Mouse (Mus musculus) cerebellum, adult 8-10 months (tissue): ENCODE data around the gene Cspg5.

Experiments used
- DNase-seq: peaks from one replicate; pipeline ENCODE4 v3.0.0; 2022

Gene Cspg5

GRCm38 (mm10) chr9:110255407-110256019 lies 11.9 kb downstream of the Cspg5 start:
- DNase-seq: no peak

GRCm38 (mm10) chr9:110258646-110259045 lies 15.1 kb downstream of the Cspg5 start:
- DNase-seq: peak; percentile 49

DNA sequence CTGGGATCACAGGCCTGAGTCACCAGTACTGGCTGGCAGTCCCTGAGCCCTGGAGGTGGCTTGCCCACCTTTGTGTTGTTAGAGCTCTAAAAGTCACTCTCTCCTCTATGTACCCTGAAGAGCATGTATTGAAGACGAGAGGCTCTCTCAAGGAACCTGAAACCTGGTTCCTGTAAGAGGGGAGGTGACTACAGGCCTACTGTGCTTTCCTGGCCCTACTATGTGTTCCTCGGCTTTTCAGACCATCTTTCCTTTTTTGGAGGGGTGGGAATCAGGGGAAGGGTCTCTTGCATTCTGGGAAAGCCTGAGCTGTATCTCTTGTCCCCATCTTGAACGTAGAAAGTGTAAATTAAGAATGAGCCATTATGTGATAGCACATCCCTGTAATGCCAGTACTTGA lies 15.5 kb downstream of the Cspg5 start:
- DNase-seq: no peak

DNA sequence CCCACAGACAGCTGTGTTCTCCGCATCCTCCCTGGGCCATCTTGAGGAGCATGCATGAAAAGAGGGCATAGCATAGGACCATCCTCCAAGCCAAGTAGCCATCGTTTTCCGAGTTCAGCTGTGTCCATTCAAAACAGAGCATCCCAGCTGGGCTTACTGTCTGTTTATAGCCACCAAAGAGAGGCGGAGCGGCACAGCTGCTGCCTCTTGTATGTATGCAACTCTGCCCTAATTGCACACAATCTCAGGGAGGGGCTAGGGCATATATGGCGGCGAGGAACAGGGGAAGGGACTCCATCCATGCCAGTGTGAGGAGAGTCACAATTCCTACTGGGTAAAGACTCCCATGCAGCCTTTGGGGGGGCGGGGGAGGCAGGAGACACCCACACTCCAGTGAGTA lies 19.6 kb downstream of the Cspg5 start:
- no peak for DNase-seq

GRCm38 (mm10) chr9:110264991-110265390 lies 21.4 kb downstream of the Cspg5 start:
- DNase-seq: no peak

DNA sequence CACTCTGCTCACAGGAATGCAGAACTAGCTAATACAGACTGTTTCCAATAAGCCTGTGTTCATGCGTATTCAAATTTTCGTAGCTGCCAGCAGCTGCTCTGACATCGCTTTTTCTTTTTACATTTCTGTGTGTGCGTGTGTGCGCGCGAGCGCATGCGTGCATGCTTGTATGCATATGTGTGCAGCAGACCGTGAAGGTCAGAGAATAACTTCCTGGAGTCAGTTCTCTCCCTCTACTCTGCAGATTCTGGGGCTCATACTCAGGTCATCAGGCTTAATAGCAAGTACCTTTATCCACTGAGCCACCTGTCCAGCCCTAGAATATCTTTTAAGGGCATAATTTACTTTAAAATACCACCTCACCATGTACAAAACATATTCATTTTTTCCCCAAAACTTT lies 24.8 kb downstream of the Cspg5 start:
- no peak for DNase-seq

GRCm38 (mm10) chr9:110272330-110272729 lies 28.7 kb downstream of the Cspg5 start:
- no peak for DNase-seq

- no peak for DNase-seq
Observed at GRCm38 (mm10) chr9:110273507-110273906, 29.9 kb downstream of the Cspg5 start.

- no peak for DNase-seq
Observed at GRCm38 (mm10) chr9:110275882-110276281, 32.3 kb downstream of the Cspg5 start.

DNA sequence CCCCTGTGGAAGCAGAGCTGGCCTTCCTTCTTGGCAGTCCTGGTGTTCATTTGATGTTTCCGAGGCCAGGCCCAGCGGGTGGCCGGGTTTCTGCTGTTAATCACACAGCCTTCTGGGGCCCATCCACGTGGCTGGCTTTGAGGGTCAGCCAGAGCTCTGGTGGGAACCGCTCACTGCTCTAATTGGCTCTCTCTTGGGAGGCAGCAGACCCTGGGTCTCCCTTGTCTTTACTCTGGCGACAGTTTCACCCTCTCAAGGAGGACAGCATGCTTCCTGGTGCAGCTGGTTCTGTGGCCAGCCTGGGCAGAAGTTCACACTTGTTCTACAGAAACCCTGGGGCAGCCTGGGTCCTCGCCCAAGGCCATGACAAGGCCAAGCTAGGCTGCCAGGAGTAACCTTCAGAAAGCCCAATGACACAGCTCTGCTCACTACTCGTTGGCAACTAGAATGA lies 33.9 kb downstream of the Cspg5 start:
- no peak for DNase-seq

DNA sequence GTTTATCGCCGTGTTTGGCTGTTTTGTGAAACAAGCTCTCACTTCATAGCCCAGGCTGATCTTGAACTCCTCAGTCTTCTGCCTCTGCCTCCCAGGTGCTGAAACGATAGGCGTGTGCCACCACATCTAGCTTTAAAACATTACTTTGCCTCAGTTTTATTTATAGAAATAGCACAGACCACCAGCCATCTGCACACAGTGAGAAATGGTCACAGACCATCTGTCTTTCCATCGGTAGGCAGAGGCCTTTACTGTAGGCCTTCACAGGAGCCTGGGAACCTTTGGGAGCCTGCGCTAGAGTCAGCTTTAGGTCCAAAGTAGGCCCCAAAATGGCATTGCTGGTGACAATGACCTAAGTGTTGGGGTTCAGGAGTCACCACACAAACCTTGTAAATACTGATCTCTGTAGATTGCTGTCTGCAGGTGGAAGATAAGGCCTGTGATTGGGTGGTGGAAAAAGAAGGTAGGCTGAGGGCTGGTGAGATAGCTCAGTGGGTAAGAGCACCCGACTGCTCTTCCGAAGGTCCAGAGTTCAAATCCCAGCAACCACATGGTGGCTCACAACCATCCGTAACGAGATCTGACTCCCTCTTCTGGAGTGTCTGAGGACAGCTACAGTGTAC lies 40.6 kb downstream of the Cspg5 start:
- DNase-seq: no peak

DNA sequence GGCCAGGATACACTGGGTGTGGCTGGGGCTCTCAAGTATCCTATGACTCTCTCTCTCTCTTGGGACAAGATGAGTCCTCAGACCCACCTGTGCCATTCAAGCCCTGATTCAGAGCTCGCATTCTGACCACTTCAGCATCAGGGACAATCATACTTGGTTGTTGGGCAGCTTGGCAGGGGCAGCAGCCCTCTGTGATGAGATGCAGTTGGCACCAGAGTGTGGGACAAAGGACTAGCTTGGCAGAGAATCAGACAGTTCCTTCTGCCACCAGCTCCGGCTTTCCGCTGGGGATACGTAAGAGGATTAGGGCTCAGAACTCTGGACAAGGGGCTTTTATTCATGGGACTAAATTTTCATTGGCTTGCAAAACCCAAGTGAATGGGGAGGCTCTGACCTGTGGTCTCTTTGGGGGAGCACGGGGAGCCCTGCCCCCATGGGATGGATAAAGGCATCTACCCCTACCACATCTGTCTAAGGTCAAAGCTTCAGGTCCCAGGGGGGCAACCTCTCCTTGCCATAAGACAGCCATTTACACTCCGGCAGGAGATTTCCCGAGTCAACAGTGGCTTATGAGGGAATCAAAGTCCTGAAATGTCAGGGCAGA lies 43.8 kb downstream of the Cspg5 start:
- peak; percentile 54 for DNase-seq

DNA sequence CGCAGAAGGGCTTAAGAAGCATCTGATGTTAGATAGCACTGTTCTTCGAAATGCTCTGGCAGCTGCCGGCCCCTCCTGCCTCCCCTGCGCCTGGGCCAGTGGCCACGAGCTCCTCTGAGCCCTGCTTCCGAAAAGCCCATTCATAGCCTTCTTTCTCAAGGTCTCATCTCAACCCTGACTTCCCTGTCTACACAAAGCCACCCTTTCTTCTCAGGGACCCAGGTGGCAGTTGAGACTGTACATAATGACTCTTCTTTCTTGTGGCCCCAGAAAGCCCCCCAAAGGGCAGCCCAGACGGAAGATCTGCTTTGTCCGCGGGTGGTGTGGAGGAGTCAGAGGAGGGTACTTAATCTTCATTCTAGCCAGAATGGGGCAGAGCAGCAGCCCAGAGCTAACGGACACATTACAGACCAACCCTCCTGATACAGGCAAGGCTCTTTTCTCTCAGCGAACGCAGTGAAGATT lies 49.7 kb downstream of the Cspg5 start:
- DNase-seq: no peak

GRCm38 (mm10) chr9:110293873-110294415 lies 50.4 kb downstream of the Cspg5 start:
- no peak for DNase-seq

GRCm38 (mm10) chr9:110294786-110295185 lies 51.2 kb downstream of the Cspg5 start:
- DNase-seq: no peak

- DNase-seq: peak; percentile 84
Observed at GRCm38 (mm10) chr9:110296867-110297627, 53.5 kb downstream of the Cspg5 start.

DNA sequence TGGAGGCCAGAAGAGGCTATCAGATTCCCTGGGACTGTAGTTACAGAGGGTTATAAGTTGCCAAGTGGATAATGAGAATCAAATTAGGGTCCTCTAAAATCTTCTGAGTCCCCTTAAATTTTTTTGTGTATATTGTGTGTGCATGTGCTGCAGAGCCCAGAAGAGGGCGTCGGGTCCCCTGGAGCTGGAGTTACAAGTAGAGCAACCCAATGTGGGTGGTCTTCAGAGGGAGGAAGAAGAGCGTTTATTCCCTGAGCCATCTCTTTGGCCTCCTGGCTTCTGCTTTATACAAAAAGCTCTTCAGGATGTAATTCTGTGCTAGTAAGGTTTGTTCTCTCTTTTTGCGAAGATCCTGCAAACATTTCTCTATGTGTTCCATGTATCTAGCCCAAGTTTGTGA lies 60.9 kb downstream of the Cspg5 start:
- DNase-seq: no peak

DNA sequence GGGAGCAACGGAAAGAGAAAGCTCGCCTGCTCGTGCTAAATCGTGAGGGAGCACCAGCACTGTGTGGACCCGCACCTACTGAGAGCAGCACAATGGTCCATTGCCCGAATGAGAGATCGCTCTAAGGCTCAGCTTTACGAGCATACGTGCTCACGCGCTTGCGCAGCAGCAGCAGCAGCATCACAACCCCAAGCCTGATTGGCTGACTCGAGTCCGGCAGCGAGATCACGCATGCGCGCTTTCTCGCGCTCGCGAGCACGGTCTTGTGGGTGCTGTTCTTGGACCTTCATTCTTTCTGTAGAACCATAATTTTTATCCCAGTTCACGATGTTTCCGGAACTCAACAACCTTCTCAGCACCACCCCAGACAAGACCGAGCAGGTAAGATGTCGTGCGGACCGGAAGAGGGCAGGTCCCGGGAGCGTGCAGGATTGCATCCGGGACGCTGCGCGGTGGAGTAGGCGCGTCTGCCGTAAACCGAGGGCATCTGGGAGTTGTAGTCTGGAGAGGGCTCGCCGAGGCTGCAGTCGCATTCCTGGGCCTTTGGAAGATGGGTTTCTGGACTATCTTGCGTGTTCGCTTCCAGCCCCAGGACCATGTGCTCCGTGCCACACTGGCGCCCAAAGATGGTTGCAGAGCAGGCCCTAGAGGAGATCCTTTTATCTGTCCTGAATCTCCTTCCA lies 61.5 kb downstream of the Cspg5 start, which contains the start of gene Elp6:
Gene Elp6, plus strand, starts transcription at position 205 of the 683 bp plus-strand sequence.
- DNase-seq: peak; percentile 92

DNA sequence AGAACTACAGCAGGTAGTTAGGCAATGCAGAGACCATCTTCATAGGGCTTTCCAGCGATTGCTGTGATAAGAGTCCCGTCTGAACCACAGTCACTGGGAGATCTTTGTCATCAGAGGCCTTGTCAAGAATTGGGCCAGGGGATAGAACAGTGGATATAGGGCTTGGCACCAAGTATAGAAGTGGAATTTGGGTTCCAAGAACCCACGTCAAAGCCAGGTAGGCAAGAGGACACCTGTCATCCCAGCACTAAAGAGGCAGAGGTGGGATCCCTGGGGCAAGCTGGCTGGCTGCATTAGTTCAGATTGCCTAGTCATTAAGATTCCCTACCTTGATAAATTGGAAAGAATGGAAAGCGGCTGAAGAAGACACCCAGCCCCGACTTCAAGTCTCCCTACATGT lies 62.8 kb downstream of the Cspg5 start:
- no peak for DNase-seq
